Mouse (Mus musculus) fibroblast of lung, adult 2 months (primary cell): Measurements from ENCODE around the gene Zcchc14.
"Not testable (repeated sequence)": the region's sequence is repeated elsewhere in the genome, so short reads cannot be mapped to it uniquely, and the experiment has no call there.

Source experiments
- DNase-seq: peaks from one replicate; pipeline ENCODE4 v3.0.0-alpha.2; 2011; ENCODE audit warnings: low read depth

Gene Zcchc14

GRCm38 (mm10) chr8:121652774-121653323, at the start of gene Zcchc14:
Gene Zcchc14, minus strand, starts transcription at chr8:121652901.
- DNase-seq: peak; percentile 96

GRCm38 (mm10) chr8:121699936-121700335, 47.2 kb upstream of the Zcchc14 start:
- DNase-seq: no peak

DNA sequence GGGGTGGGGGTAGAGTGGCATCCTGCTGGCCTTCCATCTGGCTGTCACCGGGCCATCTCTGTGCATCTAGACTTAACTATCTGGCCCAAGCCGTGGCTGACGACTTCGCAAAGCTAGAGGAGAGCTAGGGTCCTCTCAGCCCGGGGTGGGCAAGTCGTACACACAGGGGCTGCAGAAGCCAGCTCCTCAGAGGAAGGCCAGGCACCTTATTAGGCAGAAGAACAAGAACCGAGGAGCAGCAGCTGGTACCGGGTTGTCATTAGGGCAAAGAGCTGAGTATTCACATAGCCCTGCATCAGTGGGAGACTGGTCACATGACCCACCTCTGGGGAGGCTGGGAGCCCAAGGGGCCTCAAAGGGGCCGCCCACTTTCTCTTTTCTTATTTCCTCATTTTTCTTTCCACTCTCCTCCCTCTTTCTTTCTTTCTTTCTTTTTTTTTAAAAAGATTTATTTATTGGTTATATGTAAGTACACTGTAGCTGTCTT, 46.0 kb upstream of the Zcchc14 start:
- no peak for DNase-seq

DNA sequence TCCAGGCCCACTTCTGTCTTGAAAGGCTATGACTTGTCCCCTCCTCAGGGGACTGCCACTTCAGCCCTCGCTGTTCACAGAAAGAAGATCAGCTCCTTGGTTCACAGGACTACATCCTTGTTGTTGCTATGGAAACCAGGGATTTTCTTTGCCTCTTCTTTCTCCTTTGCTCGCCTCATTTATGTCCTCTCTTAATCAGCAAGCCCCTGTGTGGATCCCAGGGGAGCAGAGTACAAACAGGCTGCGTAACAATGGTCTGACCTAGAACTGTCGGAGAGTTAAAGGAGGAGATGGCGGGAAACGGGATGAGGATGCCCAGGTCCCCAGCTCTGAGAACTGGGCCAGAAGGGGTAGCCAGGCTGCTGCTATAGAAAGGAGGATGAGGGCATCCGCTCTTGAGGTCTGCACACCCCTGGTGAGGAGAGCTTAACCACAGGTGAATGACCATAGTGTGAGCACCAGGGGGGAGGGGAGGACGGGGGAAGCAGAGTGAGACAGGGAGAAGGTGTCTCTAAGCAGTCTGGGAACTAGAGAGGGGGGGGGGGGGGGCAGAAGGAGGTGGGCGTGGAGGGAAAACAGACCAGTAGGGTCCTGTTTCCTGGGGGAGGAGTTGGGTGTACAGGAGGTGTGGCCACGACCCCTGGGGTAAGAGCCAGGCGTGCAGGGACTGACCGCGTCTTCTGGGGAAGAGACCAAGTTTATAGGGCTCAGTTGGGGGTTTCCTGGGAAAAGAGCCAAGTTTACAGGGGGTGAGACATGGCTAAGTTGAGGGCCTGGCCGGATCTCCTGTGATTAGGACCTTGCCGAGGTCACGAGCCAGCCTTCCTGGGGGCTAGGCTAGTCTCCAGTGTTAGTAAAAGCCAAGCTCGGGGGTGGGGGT, 45.3 kb upstream of the Zcchc14 start:
- DNase-seq: no peak

- peak; percentile 93 for DNase-seq
Measured at GRCm38 (mm10) chr8:121695585-121696184, 43.0 kb upstream of the Zcchc14 start.

DNA sequence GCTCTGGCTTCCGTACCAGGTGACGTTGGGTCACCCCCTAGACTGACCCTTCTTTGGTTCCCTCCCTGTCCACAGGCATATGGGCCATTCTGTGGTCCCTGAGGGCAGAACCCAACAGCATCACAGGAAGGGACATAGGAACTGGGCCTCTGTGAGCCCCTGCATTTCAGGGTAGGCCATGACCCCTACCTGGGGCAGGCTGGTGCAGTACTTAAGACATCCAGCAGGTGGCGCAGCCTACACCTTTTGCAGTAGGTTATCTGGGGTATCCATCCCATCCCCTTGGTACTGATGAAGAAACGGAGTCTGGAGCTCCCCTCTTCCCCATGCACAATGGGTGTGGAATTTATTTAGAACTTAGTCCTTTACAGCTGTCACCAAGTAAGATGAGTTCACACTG, 41.8 kb upstream of the Zcchc14 start:
- no peak for DNase-seq

GRCm38 (mm10) chr8:121688496-121688895, 35.8 kb upstream of the Zcchc14 start:
- DNase-seq: no peak

GRCm38 (mm10) chr8:121687455-121688161, 34.9 kb upstream of the Zcchc14 start:
- no peak for DNase-seq

DNA sequence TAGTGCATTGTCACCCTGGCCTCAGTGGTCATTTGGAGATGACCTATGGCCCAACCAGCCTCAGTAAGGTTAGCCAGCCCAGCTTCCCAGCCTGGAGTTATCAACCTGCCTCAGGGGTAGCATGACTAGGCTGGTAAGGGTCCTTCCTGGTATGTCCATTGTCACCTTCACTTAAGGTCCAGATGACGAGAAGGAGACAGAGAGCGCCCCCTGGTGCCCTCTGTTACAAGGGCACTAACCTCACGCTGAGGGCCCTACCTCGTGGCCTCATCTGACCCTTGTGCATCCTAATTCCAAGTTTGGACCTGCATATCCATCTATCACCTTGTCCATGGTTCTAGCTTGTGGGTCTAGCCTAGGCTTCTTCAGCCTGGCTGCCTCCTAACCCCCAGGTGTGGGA, 32.7 kb upstream of the Zcchc14 start:
- DNase-seq: no peak

DNA sequence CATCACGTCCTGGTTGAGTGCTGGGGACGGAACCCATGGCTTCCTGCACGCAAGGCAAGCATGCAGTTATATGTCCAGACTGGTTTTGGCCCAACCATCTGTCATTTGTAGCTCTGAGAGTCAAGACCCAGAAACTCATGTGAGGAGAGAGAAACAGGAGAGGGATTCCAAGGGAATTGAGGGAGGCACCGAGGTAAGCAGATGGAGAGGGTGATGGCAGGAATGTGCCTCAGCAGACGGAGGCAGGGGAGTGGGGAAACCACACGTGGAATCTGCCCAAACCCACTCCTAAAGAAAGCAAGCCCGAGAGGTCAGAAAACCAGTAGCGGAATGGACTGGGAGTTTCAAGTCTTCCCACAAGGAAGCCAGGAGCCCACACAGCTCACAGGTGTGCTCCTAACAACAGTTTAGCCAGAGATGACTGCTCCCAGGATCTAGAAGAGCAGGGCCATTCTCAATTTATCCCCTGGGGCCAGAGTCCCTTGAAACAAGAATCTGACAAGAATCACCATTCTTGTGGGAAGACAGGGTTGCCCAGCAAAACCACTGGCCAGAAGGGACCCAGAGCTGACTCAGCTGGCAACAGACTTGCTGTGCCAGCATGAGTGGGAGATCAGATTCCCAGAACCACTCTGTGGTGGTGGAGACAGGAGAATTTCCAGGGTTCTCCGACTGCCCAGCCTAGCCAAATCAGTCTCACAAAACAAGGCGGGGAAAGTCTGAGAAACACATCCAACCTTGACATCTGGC, 30.6 kb upstream of the Zcchc14 start:
- peak; percentile 85 for DNase-seq

- DNase-seq: no peak
Measured at GRCm38 (mm10) chr8:121681457-121681856, 28.8 kb upstream of the Zcchc14 start.

- DNase-seq: no peak
Measured at GRCm38 (mm10) chr8:121680896-121681295, 28.2 kb upstream of the Zcchc14 start.

DNA sequence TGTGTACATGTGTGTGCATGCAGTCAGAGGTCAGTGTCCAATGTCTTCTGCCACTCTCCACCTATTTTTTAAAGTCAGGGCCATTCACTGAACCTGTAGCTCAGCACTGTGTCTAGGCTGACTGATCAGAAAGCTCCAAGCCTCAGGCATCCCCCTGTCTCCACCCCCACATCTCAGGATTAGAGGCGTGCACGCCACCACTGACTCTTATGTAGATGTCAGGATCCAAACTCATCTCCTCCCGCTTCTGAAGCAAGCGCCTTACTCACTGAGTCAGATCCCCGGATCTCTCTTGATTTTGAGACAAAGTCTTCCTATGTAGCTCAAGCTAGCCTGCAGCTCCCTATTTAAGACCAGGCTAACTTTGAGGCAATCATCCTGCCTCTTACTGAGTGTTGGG, 26.0 kb upstream of the Zcchc14 start:
- DNase-seq: no peak

- no peak for DNase-seq
Measured at GRCm38 (mm10) chr8:121675701-121676100, 23.0 kb upstream of the Zcchc14 start.

- no peak for DNase-seq
Measured at GRCm38 (mm10) chr8:121675161-121675560, 22.5 kb upstream of the Zcchc14 start.

- DNase-seq: no peak
Measured at GRCm38 (mm10) chr8:121674524-121674923, 21.8 kb upstream of the Zcchc14 start.

- no peak for DNase-seq
Measured at GRCm38 (mm10) chr8:121673917-121674316, 21.2 kb upstream of the Zcchc14 start.

DNA sequence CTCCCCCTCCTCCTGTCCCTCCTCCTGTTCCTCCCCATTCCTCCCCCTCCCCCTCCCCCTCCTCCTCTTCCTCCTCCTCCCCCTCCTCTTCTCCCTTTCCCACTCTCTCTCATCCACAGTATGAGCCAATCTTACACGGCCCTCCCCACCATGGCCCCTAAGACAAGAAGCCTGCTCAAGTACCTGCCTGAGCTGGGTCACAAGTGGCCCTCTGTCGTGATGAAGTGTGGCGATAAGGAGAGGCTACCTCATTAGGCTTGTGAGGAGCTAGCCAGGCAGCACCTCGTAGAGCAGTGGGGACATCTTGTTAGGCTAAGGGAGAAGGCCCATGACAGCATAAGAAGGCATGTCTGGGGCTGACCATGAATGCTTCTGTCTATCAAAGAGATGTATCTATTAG, 20.5 kb upstream of the Zcchc14 start:
- DNase-seq: no peak

GRCm38 (mm10) chr8:121669208-121669607, 16.5 kb upstream of the Zcchc14 start:
- DNase-seq: peak; percentile 96

GRCm38 (mm10) chr8:121668553-121668952, 15.9 kb upstream of the Zcchc14 start:
- no peak for DNase-seq

- not testable (repeated sequence) for DNase-seq
Measured at GRCm38 (mm10) chr8:121667936-121668500, 15.3 kb upstream of the Zcchc14 start.
